Mouse (Mus musculus) 3T3-L1 (cell line): ENCODE results near the gene Cpne8.
"Not testable (repeated sequence)": the region's sequence is repeated elsewhere in the genome, so short reads cannot be mapped to it uniquely, and the experiment has no call there.

Experiments used
- DNase-seq: peaks from one replicate; pipeline ENCODE4 v3.0.0-alpha.2; 2015; ENCODE audit warnings: low read depth, low spot score

The Cpne8 gene

GRCm38 (mm10) chr15:90616116-90616798, 63.0 kb downstream of the Cpne8 start:
- peak; percentile 24 for DNase-seq

GRCm38 (mm10) chr15:90610767-90611166, 68.5 kb downstream of the Cpne8 start:
- not testable (repeated sequence) for DNase-seq

DNA sequence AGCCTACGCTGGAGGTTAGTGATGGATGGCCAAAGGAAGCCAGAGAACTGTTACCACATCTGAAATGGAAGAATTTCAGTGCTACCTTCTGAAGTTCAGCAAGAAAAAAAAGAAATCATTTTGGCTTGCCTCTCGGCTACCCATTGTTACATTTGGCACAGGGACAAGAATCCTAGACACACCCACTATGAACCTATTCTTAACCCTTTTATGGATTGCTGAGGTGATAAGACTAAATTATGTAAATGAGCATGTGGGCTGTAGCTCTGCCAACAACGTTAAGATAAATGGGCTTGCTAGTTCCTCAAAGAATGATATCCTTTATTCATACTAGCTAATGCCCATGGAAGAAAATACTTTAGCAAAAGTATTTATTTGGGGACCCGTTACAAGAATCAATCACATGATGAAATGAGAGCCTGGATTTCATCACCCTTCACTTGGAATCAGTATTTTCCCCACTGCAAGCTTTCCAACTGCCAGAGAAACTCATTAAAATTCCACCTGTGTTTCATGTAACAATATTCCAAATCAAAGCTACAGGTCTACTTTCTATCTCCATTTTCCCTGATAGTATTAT, 69.3 kb downstream of the Cpne8 start:
- peak; percentile 10 for DNase-seq

- DNase-seq = no peak
Observed at GRCm38 (mm10) chr15:90608368-90608767, 70.9 kb downstream of the Cpne8 start.

GRCm38 (mm10) chr15:90607181-90607580, 72.1 kb downstream of the Cpne8 start:
- peak; percentile 13 for DNase-seq

DNA sequence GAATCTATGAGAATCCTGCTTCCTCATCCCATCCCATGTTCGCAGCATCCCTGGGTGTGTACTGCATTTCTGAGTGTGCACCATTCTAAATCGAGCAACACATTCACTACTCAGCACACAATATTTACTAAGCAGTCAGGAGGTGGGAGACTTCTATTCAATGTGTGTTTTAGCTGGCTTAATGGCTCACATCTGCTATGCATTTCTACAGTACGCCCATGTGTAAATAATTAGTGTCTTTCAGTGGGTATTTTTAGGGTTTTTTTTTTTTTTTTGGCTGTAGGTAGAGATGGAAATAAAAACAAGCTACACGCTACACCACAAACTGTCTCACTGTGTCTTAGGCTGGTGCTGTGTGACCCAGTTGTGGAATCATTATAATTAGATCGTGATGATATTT, 75.6 kb downstream of the Cpne8 start:
- DNase-seq = no peak

GRCm38 (mm10) chr15:90597715-90598497, 81.3 kb downstream of the Cpne8 start:
- no peak for DNase-seq

DNA sequence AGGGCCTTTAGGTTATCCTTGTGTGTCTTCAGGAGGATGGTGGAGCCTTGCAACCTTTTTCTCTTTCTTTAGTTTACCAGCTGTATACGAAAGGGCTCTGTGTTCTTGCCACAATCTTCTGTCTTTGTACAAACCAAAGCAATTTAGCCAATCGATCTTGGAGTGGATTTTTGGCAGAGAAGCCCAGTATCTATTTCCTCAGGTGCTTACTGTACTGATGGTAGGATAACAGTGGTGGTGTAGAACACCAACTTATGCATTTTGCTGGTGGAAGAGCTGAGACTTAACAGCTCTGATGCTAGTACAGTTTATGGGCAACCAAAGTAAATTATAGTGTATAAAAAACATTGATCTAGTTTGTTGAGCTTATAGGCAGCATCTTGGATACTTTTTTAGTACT, 83.6 kb downstream of the Cpne8 start:
- no peak for DNase-seq

GRCm38 (mm10) chr15:90589587-90589986, 89.6 kb downstream of the Cpne8 start:
- no peak for DNase-seq

DNA sequence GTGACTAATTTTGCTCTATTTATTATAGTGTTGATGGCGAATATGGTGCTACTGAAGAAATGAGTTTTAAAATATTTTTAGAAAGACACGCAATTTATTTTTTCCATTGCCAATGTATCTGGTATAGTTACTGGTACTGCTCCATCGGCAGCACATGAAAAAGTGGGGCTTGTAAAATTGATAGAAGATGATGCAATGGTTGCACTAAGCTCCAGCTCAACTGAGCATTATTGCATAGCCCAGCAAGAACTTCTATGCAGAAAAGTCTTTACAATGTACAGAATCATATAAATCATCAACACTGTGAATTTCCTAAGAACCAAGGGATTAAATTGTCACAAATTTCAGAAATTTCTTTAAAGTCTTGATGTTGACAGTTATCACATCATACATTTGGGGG, 101.8 kb downstream of the Cpne8 start:
- no peak for DNase-seq

GRCm38 (mm10) chr15:90569246-90569645, 110.0 kb downstream of the Cpne8 start:
- DNase-seq = no peak

DNA sequence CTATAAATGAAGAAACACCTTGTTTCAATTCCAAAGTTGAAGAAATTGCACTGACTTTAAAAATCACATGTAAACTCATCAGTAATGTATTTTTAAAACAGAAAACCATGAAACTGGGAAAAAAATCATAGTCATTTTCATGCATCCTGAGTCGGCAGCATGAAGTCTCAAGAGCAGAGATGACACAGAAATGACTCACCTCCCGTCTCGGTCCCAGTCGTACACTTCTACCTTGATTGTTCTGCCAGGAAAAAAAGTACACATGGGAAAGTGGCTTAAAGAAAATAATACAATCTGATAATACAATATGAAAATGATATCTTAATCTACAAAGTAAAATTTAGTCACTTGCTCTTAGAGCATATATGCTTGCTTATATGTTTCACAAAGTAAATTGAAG, 111.2 kb downstream of the Cpne8 start:
- DNase-seq = peak; percentile 48

DNA sequence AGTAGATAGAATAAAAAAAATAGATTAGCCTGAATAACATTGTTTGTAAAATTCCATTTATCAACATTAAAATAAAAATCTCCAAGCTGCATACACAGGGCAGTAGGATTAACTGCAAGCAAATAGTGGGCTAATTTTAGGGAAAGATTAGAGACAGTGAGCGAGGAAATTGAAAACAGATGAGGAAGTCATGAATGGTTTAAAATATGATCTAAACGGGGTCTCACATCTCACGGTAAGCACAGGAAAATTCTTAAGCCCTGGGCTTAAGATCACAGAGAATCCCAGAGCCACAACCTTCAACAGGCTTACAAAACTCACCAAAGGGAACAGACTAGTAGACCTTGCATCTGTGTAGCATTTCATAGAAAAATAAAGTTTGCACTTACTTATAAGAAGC, 115.2 kb downstream of the Cpne8 start:
- DNase-seq = no peak

DNA sequence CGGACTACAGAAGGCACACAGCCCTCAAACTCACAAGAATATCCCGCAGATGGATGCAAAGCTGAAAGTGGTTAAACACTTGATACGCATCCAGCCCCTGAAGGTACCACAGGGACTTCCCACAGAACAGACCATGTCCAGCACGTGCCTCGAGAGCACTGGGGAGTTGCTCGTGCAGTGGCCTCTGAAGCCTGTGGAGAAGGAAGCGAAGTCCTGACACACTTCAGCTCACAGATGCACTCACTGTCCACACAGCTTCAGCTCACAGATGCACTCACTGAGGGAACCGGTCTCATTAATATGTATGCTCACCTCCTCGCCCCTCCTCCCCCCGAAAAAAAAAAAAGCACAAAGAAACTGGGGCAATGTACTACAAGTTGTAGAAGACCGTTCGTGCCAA, 117.6 kb downstream of the Cpne8 start:
- DNase-seq = no peak

DNA sequence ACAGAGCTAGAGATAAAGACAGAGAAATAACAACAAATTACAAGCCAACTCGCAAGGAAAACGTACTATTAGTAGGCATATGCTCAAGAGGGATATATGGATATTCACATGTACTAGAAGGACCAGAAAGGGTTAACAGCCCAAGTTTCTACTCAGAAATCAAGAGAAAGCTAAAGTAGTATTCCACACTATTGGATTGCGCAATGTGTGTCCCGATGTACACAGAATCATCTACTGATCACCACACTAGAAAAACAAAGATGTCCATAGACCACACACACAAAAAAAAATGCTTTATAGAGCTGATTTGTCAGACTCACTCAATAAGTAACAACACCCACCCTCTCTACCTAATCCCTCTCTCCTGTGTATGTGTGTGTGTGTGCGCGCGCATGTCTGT, 130.6 kb downstream of the Cpne8 start:
- DNase-seq = no peak

DNA sequence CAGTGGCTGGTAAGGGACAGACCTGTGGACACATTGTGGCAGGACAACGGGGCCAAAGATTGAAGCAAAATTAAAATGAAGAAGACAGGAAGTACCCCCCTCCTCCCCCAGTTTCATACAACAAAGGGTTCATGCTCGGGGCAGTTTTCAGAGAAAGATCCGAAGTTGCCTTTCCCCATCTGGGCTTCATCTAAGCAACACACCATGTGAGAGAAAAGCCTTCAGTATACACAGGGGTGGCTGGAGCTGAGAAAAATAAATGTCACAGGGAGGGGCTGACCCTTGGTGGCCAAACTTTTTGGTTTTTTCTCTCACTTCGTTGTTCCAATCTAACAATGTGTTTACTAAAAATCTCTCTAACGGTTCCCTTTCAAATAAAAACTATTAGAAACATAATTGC, 135.8 kb downstream of the Cpne8 start:
- no peak for DNase-seq

DNA sequence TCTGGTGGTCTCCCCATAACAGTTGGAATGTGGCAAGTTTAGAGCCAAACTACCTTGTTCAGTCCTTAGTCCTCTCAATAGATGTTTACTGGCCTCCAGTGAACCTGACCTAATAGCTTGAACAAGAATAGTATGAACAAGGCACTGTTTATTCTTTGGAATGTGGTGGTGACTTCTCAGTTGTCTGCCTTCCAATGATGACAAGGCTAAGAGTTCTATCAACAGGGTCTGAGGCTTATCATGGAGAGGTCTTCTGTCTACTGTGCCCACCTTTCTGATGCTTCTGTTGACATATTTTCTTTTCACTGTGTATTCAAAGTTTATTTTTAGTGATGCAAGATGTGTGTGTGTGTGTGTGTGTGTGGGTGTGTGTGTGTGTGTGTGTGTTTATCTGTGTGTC, 137.1 kb downstream of the Cpne8 start:
- DNase-seq = no peak

DNA sequence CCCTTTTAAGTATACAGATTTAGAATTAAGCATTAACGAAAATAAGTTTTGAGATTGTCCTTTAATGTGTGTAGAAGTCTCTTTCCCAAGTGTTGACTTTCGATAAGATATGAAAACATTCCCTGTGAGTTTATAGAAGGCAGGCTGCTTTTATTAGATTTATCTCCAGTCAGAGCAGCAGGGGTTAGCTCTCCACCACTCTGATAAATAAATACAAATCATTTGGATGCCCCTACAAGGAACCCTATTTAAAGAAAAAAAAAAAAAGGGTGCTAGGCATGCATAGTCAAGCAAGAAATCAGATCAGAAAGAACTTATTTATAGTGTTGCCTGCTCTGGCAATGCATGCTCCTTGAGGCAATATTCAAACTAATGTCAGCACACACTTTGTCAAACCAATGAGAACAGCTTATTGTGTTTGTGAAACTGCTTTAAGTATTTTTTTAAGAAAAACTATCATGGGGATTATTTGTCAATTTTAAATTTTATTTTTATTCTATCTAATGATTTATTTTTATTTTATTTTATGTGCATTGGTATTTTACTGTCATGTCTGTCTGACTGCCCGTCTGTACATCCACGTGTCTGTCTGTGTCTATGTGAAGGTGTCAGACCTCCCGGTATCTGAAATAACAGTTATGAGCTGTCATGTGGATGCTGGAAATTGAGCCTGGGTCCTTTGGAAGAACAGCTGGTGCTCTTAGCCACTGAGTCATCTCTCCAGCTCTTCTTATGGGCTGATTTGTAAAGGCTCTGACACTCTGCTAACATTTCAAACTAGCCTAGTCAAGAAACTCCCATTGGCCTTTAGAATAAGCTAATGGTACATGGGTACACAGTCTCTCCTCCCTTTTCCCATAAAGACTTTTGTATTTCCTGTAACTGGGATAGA, 142.7 kb downstream of the Cpne8 start:
- DNase-seq = no peak

- no peak for DNase-seq
Observed at GRCm38 (mm10) chr15:90535730-90536129, 143.5 kb downstream of the Cpne8 start.

- peak; percentile 25 for DNase-seq
Observed at GRCm38 (mm10) chr15:90512769-90513168, 166.5 kb downstream of the Cpne8 start.

DNA sequence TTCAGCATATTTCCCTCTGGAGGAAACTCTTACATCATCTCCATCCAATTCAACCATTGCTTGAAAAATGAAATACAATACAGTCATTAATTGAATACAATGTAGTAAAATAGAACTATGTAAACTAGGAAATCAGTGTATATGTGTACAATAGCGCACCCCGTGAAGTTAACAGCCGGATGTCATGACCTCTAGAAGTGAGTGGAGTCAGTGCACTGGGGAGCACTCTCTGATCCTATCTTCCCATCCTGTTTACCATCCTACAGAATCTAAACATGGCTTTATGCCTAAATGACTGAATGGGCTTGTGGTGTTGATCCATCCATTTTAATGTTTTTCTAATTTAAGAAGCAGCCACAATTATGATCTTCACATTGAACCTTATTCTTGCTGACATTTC, 182.2 kb downstream of the Cpne8 start:
- DNase-seq = no peak

DNA sequence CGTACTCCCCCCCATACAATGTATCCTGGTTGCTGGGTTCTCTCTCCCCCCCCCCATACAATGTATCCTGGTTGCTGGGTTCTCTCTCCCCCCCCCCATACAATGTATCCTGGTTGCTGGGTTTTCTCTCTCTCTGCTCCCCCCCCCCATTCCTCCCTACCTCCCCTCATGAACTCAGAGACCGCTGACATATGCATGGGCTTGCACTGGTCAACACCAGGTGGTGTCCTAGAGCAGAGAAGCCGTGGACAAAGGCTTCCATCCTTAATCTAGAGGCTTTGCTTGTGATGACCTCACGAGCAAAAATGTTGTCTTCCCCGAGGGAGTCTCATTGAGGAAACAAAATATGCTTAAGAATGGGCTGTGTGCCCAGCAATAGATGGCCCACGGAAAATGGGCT, 187.7 kb downstream of the Cpne8 start:
- peak; percentile 36 for DNase-seq
